Mouse (Mus musculus): Measurements from ENCODE around the gene Mcpt4. TPM values are rescaled to one million over a fixed set of nuclear protein-coding genes. Genes with fewer than 3 reads are reported as not detected.
"Not testable (repeated sequence)": the region's sequence is repeated elsewhere in the genome, so short reads cannot be mapped to it uniquely, and the experiment has no call there.

Gene Mcpt4
- not detected in 2 replicates for polyA plus RNA-seq (2015; fragmentation: Nextera tagmentation; extraction: Ambion mirVana)

DNA sequence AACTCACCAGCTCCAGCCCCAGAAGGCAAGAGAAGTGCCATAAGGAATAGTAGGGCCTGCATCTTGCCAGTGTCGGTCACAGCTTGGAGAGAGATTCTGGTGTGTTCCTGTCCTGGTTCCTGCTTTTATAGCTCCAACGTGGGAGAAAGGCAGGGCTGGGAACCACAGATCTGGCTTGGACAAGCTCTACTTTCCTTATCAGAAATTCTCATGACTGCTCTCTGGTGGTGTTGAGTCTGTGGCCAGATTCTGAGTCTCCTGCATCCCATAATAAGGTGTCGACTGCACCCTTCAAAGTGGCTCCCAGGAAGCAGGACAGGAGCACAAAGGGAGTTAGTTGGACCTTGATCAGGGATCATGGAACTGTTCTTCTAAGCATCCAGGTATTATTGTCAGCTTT is at the start of gene Mcpt4:
TSS of gene Mcpt4 (minus strand) at position 101 of the 400 bp plus-strand sequence.
- ATAC-seq; H3K27me3 ChIP-seq (ENCODE audit: control insufficient read depth, insufficient read depth, low read depth, low read length); H3K4me3 ChIP-seq (ENCODE audit: low read depth, low read length); H3K9me3 ChIP-seq (replicated peaks; ENCODE audit: control insufficient read depth, low read length, poor library complexity, severe bottlenecking); H3K4me2 ChIP-seq (ENCODE audit: low read length); H3K27ac ChIP-seq (ENCODE audit: low read length); H3K36me3 ChIP-seq (ENCODE audit: control insufficient read depth, insufficient read depth, low read length); H3K4me1 ChIP-seq (ENCODE audit: control insufficient read depth, insufficient read depth, low read length); H3K9ac ChIP-seq (ENCODE audit: low read depth, low read length): not testable (repeated sequence)
- 70% methylated on average over 3 of the region's 3 CpGs for WGBS

DNA sequence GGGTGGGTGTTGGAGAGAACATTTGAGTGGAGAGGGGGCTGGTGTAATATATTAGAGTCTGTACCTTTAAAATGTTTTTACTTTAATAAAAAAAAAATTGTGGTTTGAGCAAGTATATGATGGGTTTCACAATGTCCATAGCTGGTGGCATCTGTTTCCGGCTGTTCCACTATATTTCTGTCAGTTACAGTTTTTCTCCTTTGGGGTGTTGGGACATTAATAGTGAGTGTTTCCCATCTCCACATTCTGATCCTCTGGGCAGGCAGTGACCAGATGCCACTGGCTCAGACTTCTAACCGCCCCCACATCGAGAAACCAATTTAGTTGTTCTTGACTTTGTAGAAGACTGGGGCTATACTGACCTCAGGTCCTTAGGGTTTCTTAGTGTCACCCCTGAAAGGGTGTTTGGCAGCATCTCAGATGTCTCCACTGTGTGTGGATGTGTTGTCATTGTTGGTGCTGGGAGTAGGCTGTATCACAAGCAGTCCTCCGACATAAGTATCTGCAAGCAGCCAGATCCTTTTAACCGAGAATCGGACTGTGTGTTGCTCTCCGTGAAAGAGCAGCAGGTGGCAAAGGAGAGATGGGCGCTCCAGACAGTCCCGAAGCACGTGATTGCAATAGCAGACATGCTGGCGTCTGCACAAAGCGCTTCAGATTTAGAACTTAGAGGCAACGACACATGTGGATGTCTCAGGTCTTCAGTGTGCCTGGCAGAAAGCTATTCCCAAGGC is 43.5 kb upstream of the Mcpt4 start:
- Histone ChIP-seq H3K4me2 (ENCODE audit: low read length) (no peak overlapping the region), H3K4me3 (ENCODE audit: low read depth, low read length) (no peak overlapping the region), H3K36me3 (ENCODE audit: control insufficient read depth, insufficient read depth, low read length) (no peaks in the 10 kb centered on the region), H3K4me1 (ENCODE audit: control insufficient read depth, insufficient read depth, low read length) (no peaks in the 10 kb centered on the region), H3K27ac (ENCODE audit: low read length) (no peak overlapping the region), H3K27me3 (ENCODE audit: control insufficient read depth, insufficient read depth, low read depth, low read length) (no peaks in the 10 kb centered on the region), H3K9ac (ENCODE audit: low read depth, low read length) (no peak overlapping the region), H3K9me3 (replicated peaks; ENCODE audit: control insufficient read depth, low read length, poor library complexity, severe bottlenecking) (no peaks in the 10 kb centered on the region)
- WGBS = 81% methylated on average over 13 of the region's 13 CpGs
- no peak for ATAC-seq

DNA sequence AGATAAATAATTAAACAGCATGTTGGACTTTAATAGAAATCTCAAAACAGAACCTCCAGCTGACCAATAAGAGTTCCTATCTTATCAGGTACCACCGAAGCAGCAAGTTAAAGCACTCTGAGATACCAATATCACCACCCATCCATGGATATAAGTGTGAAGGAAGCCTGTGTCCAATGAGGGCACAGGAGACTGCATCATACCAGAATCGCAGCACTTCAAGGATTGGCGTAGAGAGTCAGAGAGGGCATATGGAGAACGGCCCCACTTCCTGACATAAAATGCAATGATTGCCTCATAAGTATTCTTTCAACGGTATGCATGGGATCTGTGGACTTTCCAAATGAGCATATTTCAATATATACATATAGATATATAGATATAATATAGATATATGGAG is 42.9 kb upstream of the Mcpt4 start:
- H3K9me3 ChIP-seq (replicated peaks; ENCODE audit: control insufficient read depth, low read length, poor library complexity, severe bottlenecking) = no peaks in the 10 kb centered on the region
- H3K27me3 ChIP-seq (ENCODE audit: control insufficient read depth, insufficient read depth, low read depth, low read length) = no peaks in the 10 kb centered on the region
- H3K9ac ChIP-seq (ENCODE audit: low read depth, low read length) = no peak overlapping the region
- no peaks in the 10 kb centered on the region for H3K4me1 ChIP-seq (ENCODE audit: control insufficient read depth, insufficient read depth, low read length)
- H3K4me3 ChIP-seq (ENCODE audit: low read depth, low read length) = no peak overlapping the region
- 93% methylated on average over 5 of the region's 5 CpGs for WGBS
- H3K36me3 ChIP-seq (ENCODE audit: control insufficient read depth, insufficient read depth, low read length) = no peaks in the 10 kb centered on the region
- no peak overlapping the region for H3K4me2 ChIP-seq (ENCODE audit: low read length)
- H3K27ac ChIP-seq (ENCODE audit: low read length) = no peak overlapping the region
- ATAC-seq = no peak

DNA sequence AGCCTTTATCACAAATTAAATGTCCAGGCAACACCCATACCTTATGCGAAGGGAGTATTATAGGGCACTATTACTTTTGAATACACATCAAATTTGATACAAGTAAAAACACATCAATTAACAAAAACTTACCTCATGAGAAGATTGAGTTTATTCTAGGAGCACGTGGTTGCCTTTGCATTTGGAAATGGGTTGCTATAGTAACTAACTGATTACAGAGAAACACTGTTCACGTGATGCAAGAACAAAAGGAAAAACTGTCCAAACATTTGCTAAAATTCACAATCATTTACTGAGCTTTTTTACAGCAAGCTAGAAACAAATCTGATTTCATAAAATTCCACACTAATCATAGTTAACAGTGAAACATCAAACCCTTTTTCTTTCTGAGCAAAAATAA is 41.3 kb upstream of the Mcpt4 start:
- no peak for ATAC-seq
- no peaks in the 10 kb centered on the region for H3K4me1 ChIP-seq (ENCODE audit: control insufficient read depth, insufficient read depth, low read length)
- WGBS = 73% methylated on average over 3 of the region's 3 CpGs

DNA sequence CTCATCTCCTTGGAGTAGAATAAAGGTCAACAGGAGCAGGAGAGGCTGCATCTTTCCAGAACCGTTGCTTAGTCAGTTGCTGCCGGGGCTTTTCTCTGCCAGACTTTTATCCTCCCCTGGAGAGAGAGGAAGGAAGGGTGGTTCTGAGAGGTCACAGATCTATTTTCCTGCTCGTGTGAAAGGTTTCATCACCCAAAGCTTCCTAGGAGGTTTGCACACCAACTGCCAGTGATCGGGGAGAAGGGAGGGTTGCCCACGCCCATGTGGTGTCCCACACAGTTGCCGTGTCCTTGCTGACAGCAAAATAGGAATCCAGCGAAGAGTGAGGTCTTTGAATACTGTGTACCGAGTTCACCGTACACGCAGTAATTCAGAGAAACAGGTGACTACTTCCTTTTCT is 40.3 kb upstream of the Mcpt4 start, which contains the start of gene Ctsg:
TSS of gene Ctsg (minus strand) at position 189 of the 400 bp plus-strand sequence.
- H3K27ac ChIP-seq (ENCODE audit: low read length) = no peak within 1 kb of the TSS
- no peak within 1 kb of the TSS for H3K4me2 ChIP-seq (ENCODE audit: low read length)
- H3K4me1 ChIP-seq (ENCODE audit: control insufficient read depth, insufficient read depth, low read length) = no peaks in the 10 kb centered on the region
- 77% methylated on average over 10 of the region's 10 CpGs for WGBS
- ATAC-seq = no peak
- H3K4me3 ChIP-seq (ENCODE audit: low read depth, low read length) = no peak within 1 kb of the TSS
- H3K27me3 ChIP-seq (ENCODE audit: control insufficient read depth, insufficient read depth, low read depth, low read length) = no peaks in the 10 kb centered on the region
- no peaks in the 10 kb centered on the region for H3K9me3 ChIP-seq (replicated peaks; ENCODE audit: control insufficient read depth, low read length, poor library complexity, severe bottlenecking)
- no peaks in the 10 kb centered on the region for H3K36me3 ChIP-seq (ENCODE audit: control insufficient read depth, insufficient read depth, low read length)
- no peak within 1 kb of the TSS for H3K9ac ChIP-seq (ENCODE audit: low read depth, low read length)

More for the DNA sequence above, 41.3 kb upstream of the Mcpt4 start:
- no peaks in the 10 kb centered on the region for H3K36me3 ChIP-seq (ENCODE audit: control insufficient read depth, insufficient read depth, low read length)
- no peaks in the 10 kb centered on the region for H3K27me3 ChIP-seq (ENCODE audit: control insufficient read depth, insufficient read depth, low read depth, low read length)
- H3K4me3 ChIP-seq (ENCODE audit: low read depth, low read length) = no peak overlapping the region
- no peak overlapping the region for H3K4me2 ChIP-seq (ENCODE audit: low read length)
- H3K27ac ChIP-seq (ENCODE audit: low read length) = no peak overlapping the region
- H3K9ac ChIP-seq (ENCODE audit: low read depth, low read length) = no peak overlapping the region
- H3K9me3 ChIP-seq (replicated peaks; ENCODE audit: control insufficient read depth, low read length, poor library complexity, severe bottlenecking) = no peaks in the 10 kb centered on the region

DNA sequence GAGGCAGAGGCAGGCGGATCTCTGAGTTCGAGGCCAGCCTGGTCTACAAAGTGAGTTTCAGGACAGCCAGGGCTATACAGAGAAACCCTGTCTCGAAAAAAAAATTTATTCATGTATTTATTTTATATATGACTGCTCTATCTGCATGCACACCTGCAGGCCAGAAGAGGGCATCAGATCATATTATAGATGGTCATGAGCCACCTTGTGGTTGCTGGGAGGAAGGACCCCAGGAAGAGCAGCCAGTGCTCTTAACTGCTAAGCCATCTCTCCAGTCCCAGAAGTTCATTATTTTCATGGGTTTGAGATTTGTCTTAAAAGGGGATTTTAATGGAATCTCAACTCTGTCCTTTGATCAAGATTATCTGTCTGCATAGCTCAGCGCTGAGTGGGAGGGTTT is 36.8 kb upstream of the Mcpt4 start:
- no peak for ATAC-seq
- Histone ChIP-seq H3K4me2 (ENCODE audit: low read length) (no peak overlapping the region), H3K4me3 (ENCODE audit: low read depth, low read length) (no peak overlapping the region), H3K36me3 (ENCODE audit: control insufficient read depth, insufficient read depth, low read length) (no peaks in the 10 kb centered on the region), H3K9ac (ENCODE audit: low read depth, low read length) (no peak overlapping the region), H3K27me3 (ENCODE audit: control insufficient read depth, insufficient read depth, low read depth, low read length) (no peaks in the 10 kb centered on the region), H3K27ac (ENCODE audit: low read length) (no peak overlapping the region), H3K9me3 (replicated peaks; ENCODE audit: control insufficient read depth, low read length, poor library complexity, severe bottlenecking) (no peaks in the 10 kb centered on the region), H3K4me1 (ENCODE audit: control insufficient read depth, insufficient read depth, low read length) (no peaks in the 10 kb centered on the region)
- WGBS = 83% methylated on average over 4 of the region's 4 CpGs

DNA sequence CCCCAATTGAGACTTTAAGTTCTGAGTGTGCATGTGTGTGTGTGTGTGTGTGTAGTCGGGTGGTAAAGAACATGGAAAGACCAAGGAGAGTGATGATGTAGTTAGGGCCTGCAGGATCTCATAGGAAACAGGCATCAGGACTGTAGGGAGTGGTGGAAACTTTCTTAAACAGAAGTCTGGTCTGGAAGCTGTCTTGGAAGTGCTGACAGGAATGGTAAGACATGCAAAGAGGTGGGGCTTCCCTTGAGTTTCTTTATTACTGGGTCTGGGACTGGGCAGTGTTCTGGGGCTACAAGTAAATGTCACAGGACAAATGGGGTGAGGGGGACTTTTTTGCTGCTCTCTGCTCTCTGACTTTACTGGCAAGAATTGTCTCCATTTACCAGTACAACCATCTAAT is 35.5 kb upstream of the Mcpt4 start:
- Histone ChIP-seq H3K4me3 (ENCODE audit: low read depth, low read length) (no peak overlapping the region), H3K27me3 (ENCODE audit: control insufficient read depth, insufficient read depth, low read depth, low read length) (no peaks in the 10 kb centered on the region), H3K4me1 (ENCODE audit: control insufficient read depth, insufficient read depth, low read length) (no peaks in the 10 kb centered on the region), H3K9ac (ENCODE audit: low read depth, low read length) (no peak overlapping the region), H3K4me2 (ENCODE audit: low read length) (no peak overlapping the region), H3K9me3 (replicated peaks; ENCODE audit: control insufficient read depth, low read length, poor library complexity, severe bottlenecking) (no peaks in the 10 kb centered on the region), H3K27ac (ENCODE audit: low read length) (no peak overlapping the region), H3K36me3 (ENCODE audit: control insufficient read depth, insufficient read depth, low read length) (no peaks in the 10 kb centered on the region)
- 81% methylated on average over 1 of the region's 1 CpGs for WGBS
- no peak for ATAC-seq

DNA sequence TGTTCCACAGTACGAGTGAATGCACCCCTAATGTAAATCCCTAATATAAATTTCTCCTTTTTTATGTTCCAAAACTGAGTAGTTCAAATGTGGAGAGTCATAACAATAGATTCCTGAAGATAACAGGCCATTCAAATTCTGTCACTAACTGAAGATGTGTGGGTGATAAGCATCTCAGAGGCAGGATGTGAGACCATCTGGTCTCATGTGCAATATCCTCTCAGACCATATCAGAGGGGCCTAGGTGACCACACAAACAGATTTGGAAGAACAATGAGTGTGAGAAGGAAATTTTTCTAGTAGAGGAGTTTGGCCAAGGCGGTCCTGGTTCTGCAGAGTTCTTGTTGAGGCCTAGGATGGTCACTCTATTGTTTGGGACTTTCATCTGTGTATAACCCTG is 31.2 kb upstream of the Mcpt4 start:
- H3K9me3 ChIP-seq (replicated peaks; ENCODE audit: control insufficient read depth, low read length, poor library complexity, severe bottlenecking) = no peaks in the 10 kb centered on the region
- ATAC-seq = no peak
- WGBS = 78% methylated on average over 2 of the region's 2 CpGs
- H3K9ac ChIP-seq (ENCODE audit: low read depth, low read length) = no peak overlapping the region
- no peaks in the 10 kb centered on the region for H3K4me1 ChIP-seq (ENCODE audit: control insufficient read depth, insufficient read depth, low read length)
- H3K27ac ChIP-seq (ENCODE audit: low read length) = no peak overlapping the region
- no peak overlapping the region for H3K4me2 ChIP-seq (ENCODE audit: low read length)
- no peak overlapping the region for H3K4me3 ChIP-seq (ENCODE audit: low read depth, low read length)
- no peaks in the 10 kb centered on the region for H3K36me3 ChIP-seq (ENCODE audit: control insufficient read depth, insufficient read depth, low read length)
- H3K27me3 ChIP-seq (ENCODE audit: control insufficient read depth, insufficient read depth, low read depth, low read length) = no peaks in the 10 kb centered on the region

DNA sequence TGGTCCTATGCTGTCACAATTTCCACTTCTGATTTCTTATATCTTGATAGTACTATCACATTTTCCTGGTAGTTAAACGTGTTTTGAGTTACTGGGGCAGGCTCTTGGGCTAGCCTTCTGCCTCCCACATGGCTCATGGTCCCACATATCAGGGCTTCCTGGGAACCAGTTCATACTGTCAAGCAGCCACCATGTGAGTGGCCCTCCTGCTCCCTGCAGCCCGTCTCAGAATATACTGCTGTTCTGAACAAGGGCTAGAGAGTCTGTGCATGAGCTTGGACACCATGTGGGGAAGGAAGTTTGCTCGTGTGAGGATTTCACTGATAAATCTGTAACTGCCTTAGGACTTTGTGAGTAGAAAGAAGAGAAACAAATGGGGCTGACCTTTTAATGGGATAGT is 24.6 kb upstream of the Mcpt4 start:
- no peak for ATAC-seq
- no peak overlapping the region for H3K4me3 ChIP-seq (ENCODE audit: low read depth, low read length)
- no peaks in the 10 kb centered on the region for H3K4me1 ChIP-seq (ENCODE audit: control insufficient read depth, insufficient read depth, low read length)
- H3K27me3 ChIP-seq (ENCODE audit: control insufficient read depth, insufficient read depth, low read depth, low read length) = no peaks in the 10 kb centered on the region
- H3K4me2 ChIP-seq (ENCODE audit: low read length) = no peak overlapping the region
- H3K36me3 ChIP-seq (ENCODE audit: control insufficient read depth, insufficient read depth, low read length) = no peaks in the 10 kb centered on the region
- H3K9me3 ChIP-seq (replicated peaks; ENCODE audit: control insufficient read depth, low read length, poor library complexity, severe bottlenecking) = no peaks in the 10 kb centered on the region
- H3K27ac ChIP-seq (ENCODE audit: low read length) = no peak overlapping the region
- no peak overlapping the region for H3K9ac ChIP-seq (ENCODE audit: low read depth, low read length)
- WGBS = 70% methylated on average over 3 of the region's 3 CpGs
